Comparison of ENCODE assay signal across 7 mouse cellular contexts in genomic region chr4:154634470-154635240, GRCm38 (mm10). TPM values are rescaled to one million over a fixed set of nuclear protein-coding genes. Genes with fewer than 3 reads are reported as not detected.
DNase-seq lines count a peak whose midpoint lies in the region; ATAC-seq and TF ChIP-seq lines count a peak whose summit lies in the region.

No protein-coding gene starts in this region.

- DNase-seq in brain, embryonic 14.5 days (ENCODE audit: low read depth) = peak; percentile 47
- DNase-seq in embryonic facial prominence, embryonic 10.5 days (ENCODE audit: low spot score) = peak; percentile 59
- no peak for DNase-seq in B cell, adult 2 months
- no peak for DNase-seq in right cerebral cortex, adult 2 months (ENCODE audit: low spot score in 2 of 2)
- no peak for DNase-seq in c-Kit-positive CD71-positive TER-119-positive erythroid progenitor cells, embryonic 14.5 days (ENCODE audit: low spot score)

- 5% methylated on average over 44 of the region's 44 CpGs for WGBS in embryonic facial prominence, embryonic 10.5 days
- 5% methylated on average over 44 of the region's 44 CpGs for WGBS in hindbrain, embryonic 12.5 days
- WGBS in lung, embryonic 16.5 days = 13% methylated on average over 44 of the region's 44 CpGs

- no peaks in the 10 kb centered on the region for H3K9me3 ChIP-seq in embryonic facial prominence, embryonic 10.5 days
- no peaks in the 10 kb centered on the region for H3K9me3 ChIP-seq in hindbrain, embryonic 12.5 days (replicated peaks)
- H3K9me3 ChIP-seq in lung, embryonic 16.5 days (ENCODE audit: control insufficient read depth, low read length) = no peaks in the 10 kb centered on the region

- H3K4me3 ChIP-seq in embryonic facial prominence, embryonic 10.5 days = peak overlapping the region; percentile 90
- peak overlapping the region; percentile 50 for H3K4me3 ChIP-seq in hindbrain, embryonic 12.5 days
- H3K4me3 ChIP-seq in lung, embryonic 16.5 days (ENCODE audit: low read length) = peak overlapping the region; percentile 81

- peaks cover 96% of the 10 kb centered on the region for H3K4me1 ChIP-seq in embryonic facial prominence, embryonic 10.5 days
- peaks cover 63% of the 10 kb centered on the region for H3K4me1 ChIP-seq in hindbrain, embryonic 12.5 days
- H3K4me1 ChIP-seq in lung, embryonic 16.5 days (replicated peaks; ENCODE audit: control insufficient read depth, insufficient read depth, low read length) = peaks cover 7% of the 10 kb centered on the region; the same call in 1 of the 2 replicates

- no peak for TF ChIP-seq CTCF in brain, embryonic 14.5 days (IDR thresholded peaks at IDR 0.05; ENCODE audit: borderline replicate concordance, extremely low read depth, insufficient read depth, insufficient read length)

- H3K9ac ChIP-seq in hindbrain, embryonic 12.5 days = peak overlapping the region; percentile 72
- H3K9ac ChIP-seq in lung, embryonic 16.5 days (ENCODE audit: low read length) = peak overlapping the region; percentile 82

- peak overlapping the region; percentile 75 for H3K4me2 ChIP-seq in hindbrain, embryonic 12.5 days (replicated peaks)
- peak overlapping the region; percentile 67 for H3K4me2 ChIP-seq in lung, embryonic 16.5 days (ENCODE audit: low read depth, low read length)

- no peak for ATAC-seq in hindbrain, embryonic 12.5 days (ENCODE audit: low FRiP score)
- ATAC-seq in lung, embryonic 16.5 days (ENCODE audit: low read depth) = no peak

- H3K27me3 ChIP-seq in embryonic facial prominence, embryonic 10.5 days (replicated peaks; ENCODE audit: low read depth, poor library complexity, severe bottlenecking) = peaks cover 95% of the 10 kb centered on the region
- peaks cover 91% of the 10 kb centered on the region for H3K27me3 ChIP-seq in hindbrain, embryonic 12.5 days
- H3K27me3 ChIP-seq in lung, embryonic 16.5 days (ENCODE audit: control insufficient read depth, insufficient read depth, low read depth, low read length) = peaks cover 55% of the 10 kb centered on the region

- TF ChIP-seq POLR2A in brain, embryonic 14.5 days (IDR thresholded peaks at IDR 0.05; ENCODE audit: borderline replicate concordance, extremely low read depth, insufficient read depth, insufficient read length, poor library complexity, severe bottlenecking) = no peak

- peak overlapping the region; percentile 96 for H3K27ac ChIP-seq in embryonic facial prominence, embryonic 10.5 days (replicated peaks)
- H3K27ac ChIP-seq in hindbrain, embryonic 12.5 days = peak overlapping the region; percentile 88
- H3K27ac ChIP-seq in lung, embryonic 16.5 days (ENCODE audit: low read length) = peak overlapping the region; percentile 98

- H3K36me3 ChIP-seq in embryonic facial prominence, embryonic 10.5 days (replicated peaks) = peaks cover 2% of the 10 kb centered on the region; the same call in 1 of the 2 replicates
- no peaks in the 10 kb centered on the region for H3K36me3 ChIP-seq in hindbrain, embryonic 12.5 days
- no peaks in the 10 kb centered on the region for H3K36me3 ChIP-seq in lung, embryonic 16.5 days (ENCODE audit: control insufficient read depth, insufficient read depth, low read length)

RNA-seq across cellular contexts. Expression of gene Prdm16, which starts 2.0 kb away (rescaled TPM):
- 8.9 and 10.8 TPM in 2 replicates for polyA plus RNA-seq in brain, embryonic 14.5 days (2012; rRNA removed)
- polyA plus RNA-seq in embryonic facial prominence, embryonic 10.5 days (2016; fragmentation: Nextera tagmentation; extraction: Ambion mirVana) = 33.9 and 44.5 TPM in 2 replicates
- polyA plus RNA-seq in hindbrain, embryonic 12.5 days (2016; fragmentation: Nextera tagmentation; extraction: Ambion mirVana) = 26.4 and 32.3 TPM in 2 replicates
- 25.2 and 27.9 TPM in 2 replicates for polyA plus RNA-seq in lung, embryonic 16.5 days (2015; fragmentation: Nextera tagmentation; extraction: Ambion mirVana)

RNA-seq across cellular contexts. Expression of gene Actrt2, which starts 33.0 kb away (rescaled TPM):
- not detected in 2 replicates for polyA plus RNA-seq in brain, embryonic 14.5 days (2012; rRNA removed)
- not detected in 2 replicates for polyA plus RNA-seq in embryonic facial prominence, embryonic 10.5 days (2016; fragmentation: Nextera tagmentation; extraction: Ambion mirVana)
- not detected in 2 replicates for polyA plus RNA-seq in hindbrain, embryonic 12.5 days (2016; fragmentation: Nextera tagmentation; extraction: Ambion mirVana)
- not detected in 2 replicates for polyA plus RNA-seq in lung, embryonic 16.5 days (2015; fragmentation: Nextera tagmentation; extraction: Ambion mirVana)

Comparison
In these comparisons a context has a peak if more than half of its experiments do, and no peak if none do; other contexts are left out.
1. DNase-seq: peak in brain, embryonic 14.5 days (single experiment) and embryonic facial prominence, embryonic 10.5 days (single experiment); none in B cell, adult 2 months (0 of 2), right cerebral cortex, adult 2 months (0 of 2) and c-Kit-positive CD71-positive TER-119-positive erythroid progenitor cells, embryonic 14.5 days (single experiment).
2. Peak in every context shown above with its lines, with median percentiles within 50 percentile points of each other: H3K27ac ChIP-seq and H3K4me3 ChIP-seq.